Mouse (Mus musculus) liver, embryonic 14.5 days (tissue): ENCODE results near the gene Prkab1. TPM values are rescaled to one million over a fixed set of nuclear protein-coding genes. Genes with fewer than 3 reads are reported as not detected.
A peak's percentile ranks its signal among the peaks of the same experiment; 100 is the strongest.

ENCODE experiments used
- ATAC-seq: fragments of 200-750 bp; cut with Nextera tagmentation; 2 replicates; pipeline ENCODE4 v1.8.0; 2017; ENCODE audit warnings: moderate number of reproducible peaks, mild to moderate bottlenecking, moderate library complexity; ENCODE audit not compliant: insufficient read depth
- DNase-seq, 3 experiments: peaks; one replicate each; pipeline ENCODE4 v3.0.0-alpha.2; 2012 to 2013; ENCODE audit warnings: low read depth in 3 of 3, low spot score in 3 of 3
- H3K27ac ChIP-seq: fragments of 300-500 bp; sonication (generic); 2 replicates; pipeline ENCODE4 v1.5.1; 2014; ENCODE audit warnings: moderate library complexity, mild to moderate bottlenecking, control low read depth, inconsistent platforms
- H3K27me3 ChIP-seq: fragments of 300-500 bp; sonication (generic); 2 replicates; pipeline ENCODE4 v1.6.1; 2014; ENCODE audit warnings: mild to moderate bottlenecking, low read length, moderate library complexity; ENCODE audit not compliant: control insufficient read depth, insufficient read depth
- H3K36me3 ChIP-seq: fragments of 300-500 bp; sonication (generic); replicated peaks from 2 replicates; pipeline ENCODE4 v1.6.1; 2014; ENCODE audit warnings: low read depth; ENCODE audit not compliant: control insufficient read depth, insufficient read depth
- H3K4me1 ChIP-seq, 2 experiments: fragments of 200-500 bp in 1 of 2; fragments of 300-500 bp in 1 of 2; sonication (generic) in 1 of 2; replicated peaks; 2 replicates each; pipeline ENCODE4 v1.6.1; 2012 to 2014; ENCODE audit warnings: antibody characterized with exemption in 1 of 2, inconsistent platforms in 1 of 2, low read length in 1 of 2; ENCODE audit not compliant: control insufficient read depth in 2 of 2, insufficient read depth in 2 of 2
- H3K4me2 ChIP-seq: fragments of 300-500 bp; sonication (generic); 2 replicates; pipeline ENCODE4 v1.6.1; 2014; ENCODE audit warnings: low read depth, mild to moderate bottlenecking, control low read depth, moderate library complexity
- H3K4me3 ChIP-seq, 2 experiments: fragments of 200-500 bp in 1 of 2; fragments of 300-500 bp in 1 of 2; sonication (generic) in 1 of 2; 2 replicates each; pipeline ENCODE4 v1.5.1; 2012 to 2014; ENCODE audit warnings: low read depth in 2 of 2, low read length in 2 of 2, mild to moderate bottlenecking in 2 of 2, control low read depth in 1 of 2, inconsistent platforms in 1 of 2, moderate library complexity in 1 of 2; ENCODE audit not compliant: insufficient read depth in 1 of 2
- H3K9ac ChIP-seq: fragments of 300-500 bp; sonication (generic); replicated peaks from 2 replicates; pipeline ENCODE4 v1.6.1; 2014; ENCODE audit warnings: mild to moderate bottlenecking, control low read depth, moderate library complexity
- H3K9me3 ChIP-seq: fragments of 300-500 bp; sonication (generic); 2 replicates; pipeline ENCODE4 v1.6.1; 2016; ENCODE audit warnings: low read length, mixed read lengths; ENCODE audit not compliant: control insufficient read depth
- CTCF ChIP-seq: IDR thresholded peaks from 2 replicates; pipeline ENCODE4 v1.5.1; 2016; ENCODE audit warnings: antibody characterized with exemption, low read depth, control low read depth
- EP300 ChIP-seq: IDR thresholded peaks from 2 replicates; pipeline ENCODE4 v1.6.1; 2016; ENCODE audit warnings: antibody characterized with exemption, low read depth
- WGBS: fragments of 180-500 bp; shearing (Covaris S2); extraction: QIAGEN DNeasy Blood & Tissue Kit; methylation state at CpG from one replicate; pipeline ENCODE4 v1.1.7; 2014; ENCODE audit not compliant: insufficient replicate concordance; 5-methylcytosine and 5-hydroxymethylcytosine counted together
- polyA plus RNA-seq, 2 experiments: library from polyadenylated mRNA; depleted of rRNA in 1 of 2; stranded (reverse) in 1 of 2; unstranded in 1 of 2; fragments of >200 nt; fragmentation: Nextera tagmentation in 1 of 2; extraction: Ambion mirVana in 1 of 2; gene quantifications; 2 replicates each; pipeline versions ENCODE4 v1.2.1 to v1.2.3; 2012 to 2014

Prkab1 gene
- polyA plus RNA-seq, 2 experiments, result 67.2 to 69.3 TPM

DNA sequence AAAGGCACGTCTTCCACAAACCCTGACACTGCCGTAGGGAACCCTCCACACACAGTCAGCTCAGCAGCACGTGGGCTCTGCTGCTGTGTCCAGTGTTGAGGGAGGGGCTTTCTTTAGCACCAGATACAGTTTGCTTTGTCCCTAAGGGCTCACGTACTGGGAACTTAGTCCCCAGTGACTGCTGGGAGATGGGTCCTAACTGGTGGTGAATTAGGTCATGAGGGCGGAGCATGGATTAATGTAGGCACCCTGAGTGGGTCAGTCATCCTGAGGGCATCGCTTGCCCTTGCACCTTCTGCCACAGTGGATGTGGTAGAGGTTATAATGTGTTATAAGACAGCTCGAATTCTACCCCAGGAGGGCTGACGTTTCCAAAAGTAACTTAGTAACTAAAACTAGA lies 6.9 kb downstream of the Prkab1 start:
- Histone ChIP-seq H3K4me1 (peaks cover 33% of the 10 kb centered on the region in 2 experiments), H3K9me3 (no peaks in the 10 kb centered on the region), H3K36me3 (peaks cover 94% of the 10 kb centered on the region), H3K27me3 (no peaks in the 10 kb centered on the region), H3K9ac (no peak overlapping the region), H3K4me3 (no peak overlapping the region), H3K4me2 (no peak overlapping the region), H3K27ac (no peak overlapping the region)
- ATAC-seq (no peak), DNase-seq (no peak)
- 87% methylated on average over 8 of the region's 8 CpGs for WGBS
- TF ChIP-seq EP300 (no peak), CTCF (no peak)

DNA sequence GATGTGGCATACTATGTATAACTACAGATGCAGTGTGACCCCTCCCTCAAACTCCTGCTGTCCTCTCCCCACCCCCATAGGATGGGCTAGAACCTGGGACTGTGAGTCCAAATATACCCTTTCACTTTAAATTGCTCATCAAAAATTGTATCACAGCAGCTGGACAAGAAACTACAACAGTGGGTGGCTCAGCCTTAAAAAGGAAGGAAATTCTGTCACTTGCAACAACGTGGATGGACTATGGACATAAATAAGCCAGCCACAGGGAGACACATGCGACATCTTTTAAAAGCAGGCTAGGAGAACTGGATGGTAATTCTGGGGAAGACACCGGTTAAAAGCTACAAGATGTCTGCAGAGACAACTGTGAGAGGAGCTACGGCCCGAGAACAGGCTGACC lies 7.8 kb downstream of the Prkab1 start:
- H3K27ac ChIP-seq, result no peak overlapping the region
- no peak for ATAC-seq
- no peak overlapping the region for H3K4me2 ChIP-seq
- no peak for TF ChIP-seq EP300
- TF ChIP-seq CTCF, result no peak
- DNase-seq, result no peak
- H3K36me3 ChIP-seq, result peaks cover 87% of the 10 kb centered on the region
- peaks cover 25% of the 10 kb centered on the region in 2 experiments for H3K4me1 ChIP-seq
- H3K9ac ChIP-seq, result no peak overlapping the region
- H3K9me3 ChIP-seq, result no peaks in the 10 kb centered on the region
- WGBS, result 77% methylated on average over 5 of the region's 5 CpGs
- no peak overlapping the region for H3K4me3 ChIP-seq
- H3K27me3 ChIP-seq, result no peaks in the 10 kb centered on the region

DNA sequence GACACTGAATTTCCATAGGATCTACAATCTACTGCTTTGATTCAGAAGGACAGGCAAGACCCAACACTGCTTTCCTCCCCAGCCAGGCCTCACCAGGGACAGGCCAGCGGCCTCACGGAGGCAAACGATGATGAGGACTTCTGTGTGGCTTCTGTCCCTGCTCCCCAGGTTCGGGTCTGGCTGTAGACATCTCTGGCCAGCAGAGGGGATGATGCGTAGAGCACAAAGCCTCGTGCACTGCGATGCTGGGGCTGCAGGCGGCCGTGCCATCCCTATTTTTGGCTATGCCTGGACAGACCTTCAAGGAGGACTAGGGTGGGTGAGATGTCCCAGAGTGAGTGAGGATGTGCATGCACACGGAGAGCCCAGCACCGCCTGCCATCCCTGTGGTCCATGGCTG lies 10.1 kb downstream of the Prkab1 start:
- no peaks in the 10 kb centered on the region for H3K9me3 ChIP-seq
- H3K27ac ChIP-seq, result no peak overlapping the region
- WGBS, result 87% methylated on average over 11 of the region's 11 CpGs
- ATAC-seq (no peak), DNase-seq (no peak)
- H3K4me1 ChIP-seq, result peaks cover 4 to 9% of the 10 kb centered on the region in 2 experiments
- H3K4me2 ChIP-seq, result no peak overlapping the region
- TF ChIP-seq EP300 (no peak), CTCF (no peak)
- H3K27me3 ChIP-seq, result no peaks in the 10 kb centered on the region
- no peak overlapping the region for H3K9ac ChIP-seq
- H3K36me3 ChIP-seq, result peaks cover 64% of the 10 kb centered on the region
- no peak overlapping the region for H3K4me3 ChIP-seq

GRCm38 (mm10) chr5:116013821-116014220 lies 10.5 kb downstream of the Prkab1 start:
- no peaks in the 10 kb centered on the region for H3K27me3 ChIP-seq
- no peak for DNase-seq
- H3K4me1 ChIP-seq, result peaks cover 0 to 5% of the 10 kb centered on the region in 2 experiments
- H3K27ac ChIP-seq, result no peak overlapping the region
- no peak overlapping the region for H3K4me2 ChIP-seq
- 72% methylated on average over 8 of the region's 8 CpGs for WGBS
- ATAC-seq, result 0 out of 2 replicates have a peak, but pooled peaks have one; percentile 11
- H3K36me3 ChIP-seq, result peaks cover 60% of the 10 kb centered on the region
- no peak overlapping the region for H3K4me3 ChIP-seq
- H3K9me3 ChIP-seq, result no peaks in the 10 kb centered on the region
- no peak overlapping the region for H3K9ac ChIP-seq
- no peak for TF ChIP-seq CTCF
- no peak for TF ChIP-seq EP300

DNA sequence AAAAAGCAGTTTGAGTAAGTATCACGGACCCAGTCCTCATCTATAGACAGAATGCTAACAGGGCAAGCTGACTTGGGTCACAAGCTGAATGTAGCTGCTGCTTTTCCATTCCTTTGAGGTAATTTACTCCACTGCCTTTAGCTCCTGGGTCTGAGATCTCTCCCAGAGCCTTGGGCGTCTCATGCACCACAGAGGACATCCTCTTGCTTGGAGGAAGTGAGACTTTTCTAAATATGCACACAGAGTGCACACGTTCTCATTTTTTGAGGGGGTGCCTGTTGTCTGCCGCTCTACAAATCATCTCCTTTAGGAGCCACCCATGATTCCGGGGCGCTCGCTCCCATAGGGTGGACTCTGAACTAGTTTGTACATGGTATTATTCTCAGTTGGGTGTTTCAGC lies 11.8 kb downstream of the Prkab1 start:
- WGBS, result 70% methylated on average over 7 of the region's 7 CpGs
- peaks cover 53% of the 10 kb centered on the region for H3K36me3 ChIP-seq
- no peak overlapping the region for H3K4me3 ChIP-seq
- no peaks in the 10 kb centered on the region for H3K27me3 ChIP-seq
- H3K9ac ChIP-seq, result no peak overlapping the region
- no peak overlapping the region for H3K27ac ChIP-seq
- H3K4me2 ChIP-seq, result no peak overlapping the region
- DNase-seq (no peak), ATAC-seq (no peak)
- TF ChIP-seq EP300 (no peak), CTCF (no peak)
- peaks cover 0 to 4% of the 10 kb centered on the region in 2 experiments; a peak in 3 of 4 replicates for H3K4me1 ChIP-seq
- no peaks in the 10 kb centered on the region for H3K9me3 ChIP-seq
